Mouse (Mus musculus) mouse embryonic stem cell (cell line): ENCODE results near the gene Gm1123.

Experiments
- in situ Hi-C, 2 experiments: fragments of 300-500 bp; cut with MboI; formaldehyde crosslinking; loops; 1 replicate in 1 of 2; 3 replicates in 1 of 2; pipeline ENCODE4 v1.14.3; 2019 to 2020; ENCODE audit warnings: low sequenced_read_pairs in 2 of 2, low pct_unique_long_range_greater_than_20kb in 1 of 2, mixed read lengths in 1 of 2; ENCODE audit not compliant: unreplicated experiment in 1 of 2

Gene Gm1123

DNA sequence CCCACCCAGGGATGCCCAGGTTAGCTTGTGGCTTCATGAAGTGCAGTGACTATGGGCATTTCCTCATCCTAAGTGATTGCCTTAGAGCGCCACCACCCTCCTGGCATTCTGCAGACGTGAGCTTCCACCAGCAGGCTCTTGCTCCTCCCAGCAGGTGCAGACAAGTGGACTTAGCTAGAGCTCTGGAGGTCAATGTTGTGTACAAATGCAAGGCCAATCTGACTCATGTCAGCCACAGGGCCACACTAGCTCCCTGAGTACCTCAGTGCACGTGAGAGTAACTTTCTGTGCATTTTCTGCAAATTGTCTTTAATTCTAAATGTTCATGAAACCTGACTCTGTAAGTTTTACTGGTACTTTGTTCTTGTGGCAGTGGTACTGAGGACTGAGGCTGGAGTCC lies 19.2 kb downstream of the Gm1123 start:
- in situ Hi-C loops = no loop called here

- in situ Hi-C loops = no loop called here
Measured at GRCm38 (mm10) chr9:99009898-99010199, 25.7 kb downstream of the Gm1123 start.

DNA sequence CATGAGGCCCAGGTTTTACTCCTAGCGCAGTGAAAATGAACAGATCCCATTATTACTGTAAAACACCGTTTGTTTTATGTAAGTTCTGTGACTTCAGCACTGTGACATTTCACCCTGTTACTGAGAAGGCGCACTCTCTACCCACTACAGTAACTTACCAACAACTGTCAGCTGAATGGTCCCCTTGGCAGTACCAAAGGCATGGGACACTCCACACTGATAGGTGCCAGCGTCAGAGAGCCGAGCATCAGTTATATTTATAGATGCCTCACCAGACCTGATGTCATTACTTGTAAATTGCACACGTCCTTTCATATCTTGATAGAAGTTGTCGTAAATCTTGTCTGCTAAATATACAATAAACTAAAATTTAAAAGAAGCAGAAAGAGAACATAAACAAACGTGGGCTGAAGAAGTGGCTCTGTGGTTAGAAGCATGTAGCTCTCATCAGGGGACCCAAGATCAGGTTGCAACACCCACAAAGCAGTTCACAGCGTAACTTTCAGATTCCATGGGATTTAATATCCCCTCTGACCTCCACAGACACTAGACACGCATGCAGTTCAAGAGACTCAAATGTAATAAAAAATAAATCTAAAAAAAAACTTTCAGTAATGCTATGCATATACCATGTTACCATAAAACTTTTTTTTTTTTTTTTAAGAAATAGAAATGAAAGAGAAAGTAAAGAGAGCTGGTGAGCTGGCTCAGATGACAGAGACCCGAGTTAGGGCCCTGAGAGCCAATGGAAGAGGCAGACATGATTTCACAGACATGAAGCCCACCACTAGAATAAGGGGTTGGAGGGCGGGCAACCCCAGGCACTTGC lies 26.2 kb downstream of the Gm1123 start:
- in situ Hi-C loops = no loop called here

- in situ Hi-C loops = no loop called here
Measured at GRCm38 (mm10) chr9:99001326-99001725, 34.2 kb downstream of the Gm1123 start.

GRCm38 (mm10) chr9:98999881-99000339 lies 35.6 kb downstream of the Gm1123 start:
- in situ Hi-C loops = no loop called here

DNA sequence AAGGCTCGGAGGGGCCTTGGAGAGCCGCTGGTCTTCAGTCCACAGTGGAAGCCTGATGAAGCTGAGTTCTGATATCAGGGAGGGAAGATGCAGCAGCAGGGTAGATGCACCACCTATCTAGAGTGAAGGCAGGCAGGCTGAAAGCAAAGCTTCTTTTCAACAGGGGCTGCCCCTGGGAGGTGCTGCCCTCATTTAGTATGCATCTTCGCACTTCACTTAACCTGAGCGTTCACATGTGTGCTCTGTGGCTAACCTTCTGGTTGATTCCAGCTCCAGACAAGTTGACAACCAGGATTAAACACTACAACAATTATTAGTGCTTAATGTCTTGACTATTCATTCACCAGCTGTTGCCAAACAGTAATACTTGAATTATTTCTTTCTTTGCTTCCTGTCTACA lies 41.4 kb downstream of the Gm1123 start:
- in situ Hi-C loops = no loop called here

DNA sequence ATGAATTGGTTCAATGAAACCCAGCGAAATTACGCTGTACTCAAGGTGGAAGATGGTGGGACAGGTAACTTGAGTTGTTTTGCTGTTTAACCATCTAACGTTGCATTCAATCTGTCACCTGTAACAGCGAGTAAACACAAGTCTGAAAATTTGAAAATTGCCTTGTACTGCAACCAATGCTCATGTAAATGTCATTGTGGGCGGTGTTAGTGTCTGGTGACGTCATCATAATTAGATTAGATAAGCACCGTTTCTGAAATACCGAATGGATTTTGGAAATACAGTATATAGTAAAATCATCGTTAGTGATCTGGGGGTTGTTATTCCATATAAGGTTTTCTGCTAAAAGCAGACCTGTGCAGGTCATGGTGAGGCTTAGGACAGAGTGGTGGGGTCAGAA lies 48.4 kb downstream of the Gm1123 start:
- in situ Hi-C loops = no loop called here

- in situ Hi-C loops = no loop called here
Measured at GRCm38 (mm10) chr9:98986476-98987096, 48.9 kb downstream of the Gm1123 start.

DNA sequence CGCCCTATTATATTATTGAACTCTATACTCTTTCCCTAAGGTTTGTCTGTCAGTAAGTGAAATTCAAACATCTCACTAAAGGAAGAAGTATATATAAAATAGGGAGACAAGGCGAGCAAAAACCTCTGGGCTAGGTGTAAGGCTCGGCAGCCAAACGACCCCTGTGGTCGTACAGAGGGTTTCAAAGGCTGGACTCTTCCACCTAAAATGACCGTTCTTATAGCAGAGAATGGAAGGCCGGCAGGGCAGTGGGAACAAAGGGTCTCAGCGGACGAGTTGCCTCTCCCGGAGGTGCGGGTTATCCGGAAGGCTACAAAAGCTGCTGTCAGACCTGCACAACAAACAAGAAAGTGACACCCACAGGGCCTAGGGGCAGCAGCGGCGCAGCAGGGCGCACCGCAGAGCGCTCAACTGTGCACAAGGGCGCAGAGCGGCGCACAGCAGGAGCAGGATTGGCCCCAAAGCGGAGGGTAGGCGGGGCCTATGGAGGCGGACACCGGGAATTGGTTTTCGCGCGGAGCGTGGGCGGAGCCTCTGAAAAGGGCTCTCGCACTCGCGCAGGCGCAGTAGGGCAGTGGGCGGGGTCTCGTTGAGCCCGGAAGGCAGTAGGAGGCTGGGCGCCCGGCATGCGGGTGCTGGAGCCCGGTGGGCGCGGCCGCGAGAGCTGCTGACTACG lies 49.6 kb downstream of the Gm1123 start, which contains the start of gene Faim:
Gene Faim, plus strand, starts transcription at position 574 of the 676 bp plus-strand sequence.
- in situ Hi-C loops = no loop called here

DNA sequence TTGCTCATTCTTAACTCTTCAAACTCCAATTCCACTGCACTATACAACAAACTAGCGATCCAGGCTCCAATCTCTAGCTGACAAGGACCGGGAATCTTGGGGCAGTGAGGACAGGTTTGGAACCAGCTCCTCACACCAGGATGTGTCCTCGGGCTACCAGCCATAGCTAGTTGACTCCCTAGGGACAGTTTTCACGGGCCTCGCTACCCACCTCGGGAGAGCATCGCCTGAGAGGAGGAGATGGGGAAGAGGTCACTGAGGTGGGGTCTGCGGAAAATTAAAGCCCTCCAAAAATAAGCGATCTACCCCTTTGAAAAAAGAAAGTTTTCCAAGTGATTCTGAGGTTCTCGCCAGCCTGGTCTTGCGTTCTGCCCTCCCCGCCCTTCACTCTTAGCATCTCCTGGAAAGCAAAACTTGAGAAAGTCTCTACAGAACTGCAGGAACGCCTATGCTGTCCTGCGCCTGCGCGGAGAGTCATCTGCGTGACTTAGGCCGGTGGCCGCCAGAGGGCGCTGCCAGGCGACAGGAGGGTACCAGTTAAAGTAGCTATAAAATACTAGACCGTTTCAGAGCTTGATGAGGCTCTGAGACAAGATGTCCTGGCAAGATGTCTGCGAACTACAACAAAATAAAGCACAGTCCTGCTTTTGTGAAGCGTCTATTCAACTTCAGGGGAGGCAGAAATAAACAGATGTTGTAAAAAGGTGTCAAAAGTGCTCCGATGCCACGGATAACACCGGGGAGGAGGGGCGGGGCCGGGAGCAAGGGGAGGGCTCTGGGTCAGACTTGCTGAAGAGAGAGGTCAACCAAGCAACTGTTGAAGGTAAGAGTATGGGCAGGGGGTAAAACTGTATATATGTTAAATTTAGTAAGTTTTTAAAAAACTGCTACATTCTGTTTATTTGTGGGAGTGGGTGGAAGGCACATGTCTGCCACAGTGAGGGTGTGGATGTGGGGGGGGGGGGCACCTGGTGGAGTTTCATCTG lies 55.8 kb downstream of the Gm1123 start:
- in situ Hi-C loops = loop anchor here in 1 of 2 experiments (10.0 kb wide), 1 partner anchor 395 kb away; no protein-coding TSS in a partner anchor

DNA sequence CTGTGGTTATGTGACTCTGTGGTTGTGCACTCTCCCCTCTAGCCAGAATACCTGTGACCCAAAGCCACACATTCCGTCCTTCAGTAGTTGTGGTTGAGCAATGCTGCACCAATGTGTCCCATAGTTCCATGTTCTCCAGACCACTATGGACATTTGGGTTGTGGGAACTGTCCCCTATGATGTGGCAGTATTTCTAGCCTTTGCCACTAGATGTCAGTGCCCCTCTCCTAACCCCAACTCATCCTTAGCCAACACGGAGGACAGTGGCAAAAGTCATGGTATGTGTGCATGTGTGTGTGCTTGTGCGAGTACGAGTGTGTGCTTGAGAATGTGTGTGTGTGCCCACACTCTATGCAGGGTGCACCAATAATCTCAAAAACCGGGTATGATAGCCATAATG lies 59.0 kb downstream of the Gm1123 start:
- in situ Hi-C loops = loop anchor here in 1 of 2 experiments (10.0 kb wide), 1 partner anchor 398 kb away; no protein-coding TSS in a partner anchor

DNA sequence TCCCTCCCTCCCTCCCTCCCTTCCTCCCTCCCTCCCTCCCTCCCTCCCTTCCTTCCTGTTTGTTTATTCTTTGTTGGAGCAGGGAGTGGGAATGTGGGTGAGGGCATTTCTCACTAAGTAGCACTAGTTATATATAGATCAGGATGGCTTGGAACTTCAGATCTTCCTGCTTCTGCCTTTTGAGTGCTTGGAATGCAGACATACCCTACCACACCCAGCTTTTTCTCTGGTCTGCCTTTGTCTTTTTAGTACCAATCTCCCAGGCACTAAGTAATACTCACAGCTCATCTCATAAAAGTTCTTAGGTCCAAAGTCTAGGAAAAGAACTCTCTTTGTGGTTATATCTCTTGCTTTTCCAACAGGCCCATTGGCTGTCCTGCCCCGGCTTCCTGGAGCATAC lies 59.4 kb downstream of the Gm1123 start:
- in situ Hi-C loops = loop anchor here in 1 of 2 experiments (10.0 kb wide), 1 partner anchor 399 kb away; no protein-coding TSS in a partner anchor

DNA sequence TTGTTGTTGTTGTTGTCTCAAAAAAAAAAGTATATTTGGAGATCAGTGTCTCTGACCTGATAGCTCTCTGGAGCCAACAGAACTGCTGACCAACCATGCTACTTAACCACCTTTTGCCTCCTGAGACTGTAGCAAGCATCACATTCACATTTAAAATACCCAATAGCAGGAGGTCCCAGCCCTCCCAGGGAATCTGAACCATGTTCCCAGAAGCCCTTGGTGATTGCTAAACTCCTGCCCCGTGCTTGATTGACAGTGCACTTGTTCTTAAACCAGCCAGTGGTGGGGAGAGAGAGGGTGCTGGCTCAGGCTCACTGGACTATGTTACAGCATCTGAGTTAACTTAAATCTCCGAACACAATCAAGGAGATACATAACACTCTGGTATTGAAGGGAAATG lies 60.6 kb downstream of the Gm1123 start:
- in situ Hi-C loops = loop anchor here in 1 of 2 experiments (10.0 kb wide), 1 partner anchor 400 kb away; no protein-coding TSS in a partner anchor

- in situ Hi-C loops = loop anchor here in 1 of 2 experiments (10.0 kb wide), 1 partner anchor 401 kb away; no protein-coding TSS in a partner anchor
Measured at GRCm38 (mm10) chr9:98973561-98973960, 62.0 kb downstream of the Gm1123 start.

GRCm38 (mm10) chr9:98973101-98973521 lies 62.4 kb downstream of the Gm1123 start:
- in situ Hi-C loops = loop anchor here in 1 of 2 experiments (10.0 kb wide), 1 partner anchor 402 kb away; no protein-coding TSS in a partner anchor

- in situ Hi-C loops = no loop called here
Measured at GRCm38 (mm10) chr9:98965084-98965483, 70.4 kb downstream of the Gm1123 start.

GRCm38 (mm10) chr9:98963661-98964060 lies 71.9 kb downstream of the Gm1123 start:
- in situ Hi-C loops = no loop called here
